Mouse (Mus musculus) thymus, adult 2 months (tissue): Measurements from ENCODE around the gene Znrd1as. TPM values are rescaled to one million over a fixed set of nuclear protein-coding genes. Genes with fewer than 3 reads are reported as not detected.

Experiments used
- DNase-seq: peaks from one replicate; pipeline ENCODE4 v3.0.0; 2021
- H3K27ac ChIP-seq: fragments of 200-500 bp; 2 replicates; pipeline ENCODE4 v1.5.1; 2012; ENCODE audit warnings: low read length, control low read depth; ENCODE audit not compliant: control insufficient read depth, insufficient read depth
- H3K27me3 ChIP-seq: fragments of 200-500 bp; 2 replicates; pipeline ENCODE4 v1.6.1; 2012; ENCODE audit warnings: mild to moderate bottlenecking, low read length, moderate library complexity, mixed read lengths; ENCODE audit not compliant: control insufficient read depth, insufficient read depth
- H3K36me3 ChIP-seq: fragments of 200-500 bp; 2 replicates; pipeline ENCODE4 v1.6.1; 2012; ENCODE audit warnings: mild to moderate bottlenecking, low read length, moderate library complexity; ENCODE audit not compliant: control insufficient read depth, insufficient read depth
- H3K4me1 ChIP-seq: fragments of 200-500 bp; replicated peaks from 2 replicates; pipeline ENCODE4 v1.6.1; 2012; ENCODE audit warnings: low read length; ENCODE audit not compliant: control insufficient read depth, insufficient read depth
- H3K4me3 ChIP-seq: fragments of 200-500 bp; 2 replicates; pipeline ENCODE4 v1.5.1; 2012; ENCODE audit warnings: mild to moderate bottlenecking, low read length, control low read depth, moderate library complexity; ENCODE audit not compliant: control insufficient read depth, insufficient read depth
- CTCF ChIP-seq: fragments of 200-500 bp; IDR thresholded peaks from 2 replicates; pipeline ENCODE4 v1.5.1; 2012; ENCODE audit warnings: mild to moderate bottlenecking, control low read depth, low read length, moderate library complexity, borderline replicate concordance; ENCODE audit not compliant: control insufficient read depth, poor library complexity, insufficient read depth; ENCODE audit errors: extremely low read depth
- POLR2A ChIP-seq: fragments of 200-500 bp; IDR thresholded peaks from 2 replicates; pipeline ENCODE4 v1.6.1; 2012; ENCODE audit warnings: mild to moderate bottlenecking, low read length, control low read depth, moderate library complexity; ENCODE audit not compliant: control insufficient read depth, poor library complexity, insufficient read depth; ENCODE audit errors: extremely low read depth
- WGBS: fragments of 180-500 bp; shearing (Covaris S2); methylation state at CpG from one replicate; pipeline ENCODE4 v1.1.7; 2018; 5-methylcytosine and 5-hydroxymethylcytosine counted together
- polyA plus RNA-seq: library from polyadenylated mRNA; depleted of rRNA; stranded (reverse); fragments of >200 nt; gene quantifications from 2 replicates; pipeline ENCODE4 v1.2.3, GENCODE M21; 2012

Znrd1as gene
- polyA plus RNA-seq, 1 experiment: 0.85 TPM

GRCm38 (mm10) chr17:36922715-36923114 is 35.7 kb upstream of the Znrd1as start:
- 92% methylated on average over 4 of the region's 4 CpGs for WGBS
- DNase-seq: no peak
- TF ChIP-seq POLR2A (no peak), CTCF (no peak)
- Histone ChIP-seq H3K27me3 (no peaks in the 10 kb centered on the region), H3K27ac (no peak overlapping the region), H3K36me3 (no peaks in the 10 kb centered on the region), H3K4me1 (no peaks in the 10 kb centered on the region), H3K4me3 (no peak overlapping the region)

DNA sequence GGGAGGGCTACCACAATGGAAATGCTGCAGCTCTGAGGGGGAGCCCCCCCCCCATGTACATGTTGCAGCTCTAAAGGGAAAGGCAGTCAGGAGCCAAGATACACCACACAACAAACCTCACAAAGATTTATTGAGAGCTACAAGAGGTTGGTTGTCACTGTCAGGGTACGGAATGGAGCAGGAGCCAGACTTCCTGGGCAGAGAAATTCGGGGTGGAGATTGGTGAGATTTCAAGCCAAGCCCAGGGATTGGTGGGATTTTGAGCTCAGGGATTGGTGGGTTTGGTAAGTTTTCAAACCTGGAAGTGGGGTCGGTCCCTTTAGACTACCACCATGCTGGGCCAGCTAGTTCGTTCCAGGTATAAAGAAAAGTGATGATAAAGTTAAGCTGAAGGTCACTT is 34.9 kb upstream of the Znrd1as start:
- TF ChIP-seq CTCF: no peak
- TF ChIP-seq POLR2A: no peak
- no peaks in the 10 kb centered on the region for H3K4me1 ChIP-seq

GRCm38 (mm10) chr17:36927496-36928120 is 30.8 kb upstream of the Znrd1as start:
- no peak for DNase-seq
- no peaks in the 10 kb centered on the region for H3K27me3 ChIP-seq
- no peaks in the 10 kb centered on the region for H3K36me3 ChIP-seq
- H3K4me1 ChIP-seq: no peaks in the 10 kb centered on the region
- WGBS: 92% methylated on average over 10 of the region's 10 CpGs
- no peak for TF ChIP-seq POLR2A
- no peak for TF ChIP-seq CTCF
- no peak overlapping the region for H3K4me3 ChIP-seq
- no peak overlapping the region for H3K27ac ChIP-seq

More for the DNA sequence above, 34.9 kb upstream of the Znrd1as start:
- Histone ChIP-seq H3K27ac (no peak overlapping the region), H3K4me3 (no peak overlapping the region), H3K27me3 (no peaks in the 10 kb centered on the region), H3K36me3 (no peaks in the 10 kb centered on the region)
- 82% methylated on average over 4 of the region's 4 CpGs for WGBS
- DNase-seq: no peak

DNA sequence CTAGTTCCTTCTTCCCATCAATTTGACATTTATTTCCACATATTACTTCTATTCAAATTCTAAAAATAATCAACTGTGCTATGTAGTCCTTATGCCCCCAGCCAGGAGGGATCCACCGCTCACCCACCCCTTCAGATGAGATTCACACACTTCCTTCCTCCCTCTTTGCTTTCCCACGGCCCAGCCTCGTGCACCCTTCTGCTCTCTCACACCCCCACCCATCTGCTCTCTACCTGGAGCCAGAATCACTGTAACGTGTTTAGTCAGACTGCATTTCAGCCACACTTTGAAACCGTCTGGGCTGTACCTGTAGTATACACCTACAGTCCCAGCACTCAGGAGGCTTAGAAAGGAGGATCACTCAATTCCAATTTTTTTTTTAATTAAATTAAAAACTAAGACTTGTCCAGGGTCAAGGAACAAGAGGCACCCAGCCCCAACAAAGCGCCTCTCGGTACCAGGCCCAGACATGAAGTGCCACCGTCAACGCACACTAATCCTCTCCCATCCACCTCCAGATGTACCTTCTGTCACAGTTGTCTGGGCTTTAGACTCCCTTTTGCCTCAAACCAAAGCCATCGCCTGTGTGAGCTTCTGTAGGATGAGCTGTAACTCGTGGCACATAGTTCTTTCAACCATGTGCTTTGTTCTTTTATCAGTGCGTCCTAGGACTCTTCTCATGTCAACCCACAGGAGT is 29.0 kb upstream of the Znrd1as start:
- Histone ChIP-seq H3K4me1 (no peaks in the 10 kb centered on the region), H3K36me3 (no peaks in the 10 kb centered on the region), H3K27me3 (no peaks in the 10 kb centered on the region), H3K4me3 (no peak overlapping the region), H3K27ac (no peak overlapping the region)
- no peak for DNase-seq
- no peak for TF ChIP-seq CTCF
- TF ChIP-seq POLR2A: no peak
- 51% methylated on average over 12 of the region's 12 CpGs for WGBS

GRCm38 (mm10) chr17:36930233-36930632 is 28.2 kb upstream of the Znrd1as start:
- no peak for DNase-seq
- Histone ChIP-seq H3K27ac (no peak overlapping the region), H3K27me3 (no peaks in the 10 kb centered on the region), H3K36me3 (no peaks in the 10 kb centered on the region), H3K4me1 (no peaks in the 10 kb centered on the region), H3K4me3 (no peak overlapping the region)
- no peak for TF ChIP-seq POLR2A
- WGBS: 86% methylated on average over 6 of the region's 6 CpGs

DNA sequence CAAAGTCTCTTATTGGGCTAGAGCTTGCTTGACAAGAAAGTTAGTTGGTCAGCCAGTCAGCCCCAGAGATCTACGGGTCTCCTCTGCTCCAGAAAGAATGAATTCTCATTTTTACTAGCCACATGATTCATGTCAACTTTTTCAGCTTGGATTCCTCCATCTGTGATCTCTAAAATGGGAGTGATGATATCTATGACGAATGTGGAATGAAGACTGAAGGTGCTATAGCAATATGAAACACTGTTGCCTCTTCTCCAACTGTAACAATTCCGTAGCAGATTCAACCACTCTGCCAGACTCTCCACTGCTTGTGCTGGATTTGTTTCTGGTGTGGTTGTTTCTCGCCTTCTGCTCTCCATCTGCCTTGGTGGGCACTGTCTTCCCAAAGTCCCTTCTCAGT is 27.3 kb upstream of the Znrd1as start:
- Histone ChIP-seq H3K4me3 (no peak overlapping the region), H3K36me3 (no peaks in the 10 kb centered on the region), H3K27ac (no peak overlapping the region), H3K4me1 (no peaks in the 10 kb centered on the region), H3K27me3 (no peaks in the 10 kb centered on the region)
- TF ChIP-seq CTCF (no peak), POLR2A (no peak)
- no peak for DNase-seq
- WGBS: 92% methylated on average over 4 of the region's 4 CpGs

DNA sequence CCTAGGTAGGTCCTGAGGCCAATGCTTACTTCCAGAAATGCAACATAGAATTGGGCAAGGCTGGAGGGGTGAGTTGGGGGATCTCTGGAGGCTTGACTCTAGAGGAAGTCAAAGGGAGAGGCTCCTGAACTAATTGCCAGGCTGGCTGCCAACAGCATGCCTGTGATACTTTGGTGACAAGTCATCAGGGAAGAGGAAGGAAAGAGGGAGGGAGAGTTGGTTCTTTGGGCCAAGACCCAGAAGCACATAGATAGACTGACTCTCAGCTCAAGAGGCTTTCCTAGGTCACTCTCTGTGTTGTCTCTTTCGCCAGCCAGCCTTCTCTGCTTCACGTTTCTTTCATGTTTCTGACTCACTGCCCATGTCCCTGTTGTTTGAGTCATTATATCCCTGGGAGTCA is 26.6 kb upstream of the Znrd1as start:
- Histone ChIP-seq H3K36me3 (no peaks in the 10 kb centered on the region), H3K27me3 (no peaks in the 10 kb centered on the region), H3K4me1 (no peaks in the 10 kb centered on the region), H3K4me3 (no peak overlapping the region), H3K27ac (no peak overlapping the region)
- TF ChIP-seq POLR2A (no peak), CTCF (no peak)
- WGBS: 80% methylated on average over 2 of the region's 2 CpGs
- DNase-seq: no peak
